Mouse (Mus musculus) myocyte (in vitro differentiated cells): ENCODE results near the gene Rpl35.
A peak's percentile ranks its signal among the peaks of the same experiment; 100 is the strongest.

ENCODE experiments used
- CEBPB ChIP-seq: IDR thresholded peaks from 2 replicates; pipeline ENCODE4 v1.6.1; 2011; ENCODE audit warnings: mild to moderate bottlenecking, moderate library complexity; ENCODE audit not compliant: poor library complexity, insufficient read depth, severe bottlenecking
- E2F4 ChIP-seq: IDR thresholded peaks from one replicate; pipeline ENCODE4 v1.6.1; 2011; ENCODE audit warnings: mild to moderate bottlenecking, control low read depth, moderate library complexity; ENCODE audit not compliant: insufficient read depth
- MAX ChIP-seq: IDR thresholded peaks from one replicate; pipeline ENCODE4 v1.6.1; 2011; ENCODE audit warnings: low read depth, mild to moderate bottlenecking, control low read depth
- MYOD1 ChIP-seq, 3 experiments: IDR thresholded peaks; one replicate each; pipeline ENCODE4 v1.6.1; 2011; ENCODE audit warnings: control low read depth in 2 of 3, low read depth in 2 of 3, mild to moderate bottlenecking in 2 of 3, moderate library complexity in 1 of 3; ENCODE audit not compliant: insufficient read length in 2 of 3, control insufficient read depth in 1 of 3
- MYOG ChIP-seq, 3 experiments: IDR thresholded peaks; one replicate each; pipeline ENCODE4 v1.6.1; 2011; ENCODE audit warnings: control low read depth in 2 of 3, low read depth in 2 of 3, mild to moderate bottlenecking in 2 of 3; ENCODE audit not compliant: insufficient read length in 2 of 3, control insufficient read depth in 1 of 3, insufficient read depth in 1 of 3
- POLR2A ChIP-seq: IDR thresholded peaks from one replicate; pipeline ENCODE4 v1.6.1; 2011; ENCODE audit warnings: low read depth, mild to moderate bottlenecking, control low read depth, moderate library complexity; ENCODE audit not compliant: insufficient read length
- POLR2AphosphoS2 ChIP-seq: IDR thresholded peaks from one replicate; pipeline ENCODE4 v1.6.1; 2011; ENCODE audit warnings: low read depth, control low read depth; ENCODE audit not compliant: insufficient read length
- REST ChIP-seq: IDR thresholded peaks from one replicate; pipeline ENCODE4 v1.6.1; 2011; ENCODE audit warnings: mild to moderate bottlenecking, control low read depth, moderate library complexity; ENCODE audit not compliant: insufficient read depth, insufficient read length
- SRF ChIP-seq: IDR thresholded peaks from one replicate; pipeline ENCODE4 v1.6.1; 2011; ENCODE audit warnings: low read depth; ENCODE audit not compliant: control insufficient read depth, insufficient read length
- TCF12 ChIP-seq: IDR thresholded peaks from one replicate; pipeline ENCODE4 v1.6.1; 2011; ENCODE audit warnings: mild to moderate bottlenecking, control low read depth; ENCODE audit not compliant: poor library complexity, insufficient read depth, severe bottlenecking
- TCF3 ChIP-seq: IDR thresholded peaks from one replicate; pipeline ENCODE4 v1.6.1; 2011; ENCODE audit warnings: low read depth, control low read depth; ENCODE audit not compliant: insufficient read length
- USF1 ChIP-seq: IDR thresholded peaks from one replicate; pipeline ENCODE4 v1.6.1; 2011; ENCODE audit warnings: low read depth, mild to moderate bottlenecking, control low read depth, moderate library complexity

GRCm38 (mm10) chr2:39004880-39005435 is 466 bp downstream of the Rpl35 start, which contains the start of gene Arpc5l:
- peak; percentile 87 for TF ChIP-seq POLR2AphosphoS2
- TF ChIP-seq POLR2A, result peak; percentile 91
- TF ChIP-seq MYOG (IDR thresholded peaks at IDR 0.05; ENCODE audit: control insufficient read depth in 1 of 3, insufficient read depth in 1 of 3, insufficient read length in 2 of 3, low read depth in 2 of 3), result peak in 1 of 3 experiments; percentile 10
- TF ChIP-seq E2F4, result no peak
- TF ChIP-seq TCF3, result no peak
- TF ChIP-seq USF1, result no peak
- TF ChIP-seq MYOD1 (IDR thresholded peaks at IDR 0.05; ENCODE audit: control insufficient read depth in 1 of 3, insufficient read length in 2 of 3, low read depth in 2 of 3), result no peak
- no peak for TF ChIP-seq CEBPB
- TF ChIP-seq TCF12, result no peak
- TF ChIP-seq SRF, result no peak
- TF ChIP-seq MAX, result peak; percentile 2
- no peak for TF ChIP-seq REST
